Mouse (Mus musculus) adrenal gland, postnatal 4 days (tissue): ENCODE measurements around the gene Ndufs1. TPM values are rescaled to one million over a fixed set of nuclear protein-coding genes. Genes with fewer than 3 reads are reported as not detected.

Experiments used
- DNase-seq, 2 experiments: peaks; one replicate each; pipeline ENCODE4 v3.0.0; 2021 to 2022; ENCODE audit warnings: low spot score in 2 of 2, mixed read lengths in 2 of 2
- long read RNA-seq, 2 experiments: library from polyadenylated mRNA; stranded (forward); transcript quantifications; one replicate each; pipeline ENCODE4 v2.0.0; 2021
- total RNA-seq, 2 experiments: library from RNA; stranded (reverse); gene quantifications; 2 replicates each; pipeline ENCODE4 v1.2.3; 2021

The Ndufs1 gene
- total RNA-seq = 100 to 1,000 TPM; 207 to 213 TPM
- long read RNA-seq, experiment 1, transcript Ndufs1-203 (19 exons, 2,590 nt) = minor isoform, 29 of 164 reads
- long read RNA-seq, experiment 1, transcript Ndufs1-201 (19 exons, 2,661 nt) = major isoform, 50 of 164 reads
- long read RNA-seq, experiment 1, partial matches to known transcripts = 14 of 164 reads
- long read RNA-seq, experiment 1, other reads (novel, unspliced or antisense) = 70 of 164 reads
- long read RNA-seq, experiment 2, transcript Ndufs1-203 (19 exons, 2,590 nt) = minor isoform, 67 of 337 reads
- long read RNA-seq, experiment 2, transcript Ndufs1-201 (19 exons, 2,661 nt) = major isoform, 121 of 337 reads
- long read RNA-seq, experiment 2, partial matches to known transcripts = 11 of 337 reads
- long read RNA-seq, experiment 2, other reads (novel, unspliced or antisense) = 134 of 337 reads

DNA sequence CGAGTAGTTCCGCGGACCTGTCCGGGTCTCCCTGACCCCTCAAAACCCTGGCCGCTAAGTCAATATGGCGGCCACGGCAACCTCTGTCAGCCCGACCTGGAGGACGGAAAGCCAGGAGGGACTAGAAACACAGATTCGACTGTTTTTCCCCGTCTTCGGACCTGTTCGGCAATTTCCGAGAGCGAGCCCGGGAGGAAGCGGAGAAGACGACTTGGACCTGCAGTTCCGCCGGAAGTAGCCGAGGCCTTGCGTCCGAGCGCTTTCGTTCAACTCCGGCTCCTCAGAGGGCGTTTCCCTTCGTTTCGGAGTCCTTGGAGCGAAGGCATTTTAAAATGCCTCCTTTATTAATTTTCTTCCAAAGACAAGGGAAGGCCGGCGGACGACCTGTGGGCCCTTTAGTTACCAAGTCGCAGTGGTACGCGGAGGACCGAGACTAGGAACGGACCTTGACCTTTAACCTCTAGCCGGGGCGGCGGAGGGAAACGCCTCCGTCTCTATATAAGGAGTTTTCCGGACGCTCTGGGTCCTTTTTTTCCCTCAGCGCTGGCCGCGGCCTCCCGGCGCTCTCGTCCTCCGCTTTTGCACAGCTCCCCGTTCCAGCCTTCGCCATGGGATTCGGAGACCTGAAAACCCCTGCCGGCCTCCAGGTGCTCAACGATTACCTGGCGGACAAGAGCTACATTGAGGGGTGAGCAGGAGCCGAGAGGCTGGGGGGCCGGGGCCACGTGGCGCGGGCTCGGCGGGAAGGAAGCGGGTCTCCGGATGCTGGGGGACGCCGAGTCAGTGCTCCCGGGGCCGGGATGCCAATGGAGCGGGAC, at the start of gene Ndufs1, which contains the start of gene Eef1b2:
Gene Ndufs1, minus strand, starts transcription at position 230 of the 818 bp plus-strand sequence.
Gene Eef1b2, plus strand, starts transcription at position 222 of the 818 bp plus-strand sequence.
- peak; percentile 91 to 98 for DNase-seq

DNA sequence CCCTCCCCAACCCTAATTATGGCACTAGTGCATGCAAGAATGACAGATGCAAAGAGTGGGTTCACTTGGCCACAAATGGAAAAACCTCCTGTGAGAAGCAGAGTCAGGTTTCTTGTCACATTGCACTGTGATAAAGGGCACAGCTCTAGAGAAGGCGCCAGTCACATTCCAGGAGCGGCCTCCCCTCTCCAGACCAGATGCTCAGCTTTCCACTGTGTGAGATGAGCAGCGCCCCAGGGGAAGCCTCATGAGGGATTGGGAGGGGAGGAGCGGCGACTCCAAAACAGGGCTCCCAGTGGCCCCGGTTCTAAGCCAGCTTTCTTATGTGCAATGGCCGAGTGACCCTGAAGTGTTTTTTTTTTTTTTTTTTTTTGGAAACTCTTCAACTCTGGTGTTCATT, 49.3 kb upstream of the Ndufs1 start:
- no peak for DNase-seq

DNA sequence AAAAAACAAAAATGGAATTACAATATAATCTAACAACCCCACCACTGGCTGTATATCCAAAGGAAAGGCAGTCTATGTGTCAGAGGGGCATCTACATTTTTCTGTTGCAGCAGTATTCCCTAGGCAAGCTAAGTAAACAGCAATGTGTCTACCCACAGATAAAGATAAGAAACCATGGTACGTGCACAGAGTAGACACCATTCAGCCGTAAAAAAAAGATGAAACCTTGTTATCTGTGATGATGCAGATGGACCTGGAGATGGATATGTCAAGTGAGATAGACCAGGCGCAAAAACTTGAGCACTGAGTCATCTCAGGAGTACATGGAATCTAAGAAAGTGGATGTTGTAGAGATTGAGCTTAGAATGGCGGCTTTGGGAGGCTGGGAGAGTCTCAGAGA, 48.4 kb upstream of the Ndufs1 start:
- DNase-seq = no peak

DNA sequence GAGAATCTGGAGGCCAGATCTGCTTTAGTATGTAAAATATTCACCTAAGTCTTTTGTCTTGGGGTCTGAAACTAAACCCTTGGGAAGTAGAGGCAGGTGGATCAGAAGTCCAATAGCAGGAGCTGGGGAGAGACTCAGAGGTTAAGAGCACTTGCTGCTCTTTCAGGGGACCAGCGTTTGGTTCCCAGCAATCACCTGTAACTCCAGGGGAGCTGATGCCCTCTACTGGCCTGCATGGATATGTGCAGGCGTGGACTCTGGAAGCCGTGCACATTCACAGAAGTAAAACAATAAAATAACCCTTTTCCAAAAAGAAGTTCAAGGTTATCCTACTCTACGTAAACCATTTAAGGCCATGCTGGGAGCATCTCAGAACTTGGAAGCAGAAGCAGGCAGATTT, 42.6 kb upstream of the Ndufs1 start:
- no peak for DNase-seq

DNA sequence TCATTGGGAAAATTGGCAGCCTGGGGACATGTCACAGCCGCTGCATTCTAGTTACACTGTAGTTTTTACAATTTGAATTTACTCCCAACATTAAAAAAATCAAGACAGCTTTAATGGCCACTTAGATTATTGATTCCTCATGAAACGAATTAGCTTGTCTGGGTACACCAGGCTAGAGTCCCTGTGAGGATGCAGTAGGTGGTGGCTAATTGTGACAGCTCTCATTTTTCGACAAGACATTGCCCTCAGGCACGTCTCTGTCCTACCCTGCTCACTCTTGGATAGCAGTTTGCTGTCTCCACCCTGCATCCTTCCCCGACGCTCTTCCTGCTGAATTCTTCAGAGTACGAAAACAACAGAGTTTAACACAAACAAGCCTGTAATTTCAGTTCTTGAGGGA, 38.0 kb upstream of the Ndufs1 start:
- DNase-seq = no peak

DNA sequence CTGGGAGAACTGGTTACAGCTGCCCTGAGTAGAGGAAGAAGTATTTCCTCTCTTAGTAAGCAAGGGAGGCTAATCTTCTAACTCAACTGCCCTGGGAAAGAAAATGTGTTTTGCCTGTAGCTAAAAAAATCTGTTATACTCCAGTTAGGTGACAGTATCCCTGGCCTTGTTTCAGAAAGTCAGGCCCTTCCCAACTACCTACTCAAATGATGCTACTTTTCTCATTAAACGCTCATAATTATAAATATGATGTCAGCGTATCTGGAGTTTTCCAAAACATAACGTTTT, 37.6 kb upstream of the Ndufs1 start, which contains the start of gene Gpr1:
Gene Gpr1, minus strand, starts transcription at position 273 of the 288 bp plus-strand sequence.
- no peak for DNase-seq

DNA sequence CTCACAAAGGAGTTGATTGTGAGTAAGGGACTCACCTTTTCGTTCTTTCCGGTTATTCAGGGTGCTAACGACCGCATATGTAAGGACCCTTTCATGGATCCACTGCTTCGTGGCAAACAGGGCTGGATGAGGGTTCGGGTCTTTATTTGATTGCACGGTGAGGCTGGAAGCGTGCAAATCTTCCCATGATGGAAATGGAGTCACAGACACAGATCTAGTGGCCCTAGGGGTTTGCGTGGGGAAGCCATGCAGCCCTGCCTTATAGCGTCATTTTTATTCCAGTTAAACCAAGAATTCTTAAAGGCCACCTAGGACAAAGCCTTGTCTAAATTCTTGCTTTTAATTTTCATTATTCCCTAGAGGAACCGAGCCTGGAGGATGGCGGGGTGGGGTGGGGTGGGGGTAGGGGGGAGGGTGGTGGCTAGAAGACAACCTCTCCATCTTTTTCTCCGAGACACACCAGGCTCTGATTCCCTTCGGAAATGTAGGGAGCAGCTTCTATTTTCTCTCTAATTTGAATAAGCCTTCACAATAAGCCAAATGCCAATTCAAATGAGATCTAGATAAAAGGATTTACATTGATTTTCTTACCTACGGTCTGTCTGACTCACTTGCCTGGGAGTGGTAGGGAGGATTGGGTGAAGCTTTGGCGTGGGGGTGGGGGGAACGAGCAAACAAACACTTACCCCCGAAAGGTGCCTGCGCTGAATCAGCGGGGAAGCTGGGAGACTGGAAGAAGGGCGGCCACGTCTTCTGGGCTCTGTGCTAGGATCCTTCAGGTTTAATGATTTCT, 37.0 kb upstream of the Ndufs1 start:
- no peak for DNase-seq

DNA sequence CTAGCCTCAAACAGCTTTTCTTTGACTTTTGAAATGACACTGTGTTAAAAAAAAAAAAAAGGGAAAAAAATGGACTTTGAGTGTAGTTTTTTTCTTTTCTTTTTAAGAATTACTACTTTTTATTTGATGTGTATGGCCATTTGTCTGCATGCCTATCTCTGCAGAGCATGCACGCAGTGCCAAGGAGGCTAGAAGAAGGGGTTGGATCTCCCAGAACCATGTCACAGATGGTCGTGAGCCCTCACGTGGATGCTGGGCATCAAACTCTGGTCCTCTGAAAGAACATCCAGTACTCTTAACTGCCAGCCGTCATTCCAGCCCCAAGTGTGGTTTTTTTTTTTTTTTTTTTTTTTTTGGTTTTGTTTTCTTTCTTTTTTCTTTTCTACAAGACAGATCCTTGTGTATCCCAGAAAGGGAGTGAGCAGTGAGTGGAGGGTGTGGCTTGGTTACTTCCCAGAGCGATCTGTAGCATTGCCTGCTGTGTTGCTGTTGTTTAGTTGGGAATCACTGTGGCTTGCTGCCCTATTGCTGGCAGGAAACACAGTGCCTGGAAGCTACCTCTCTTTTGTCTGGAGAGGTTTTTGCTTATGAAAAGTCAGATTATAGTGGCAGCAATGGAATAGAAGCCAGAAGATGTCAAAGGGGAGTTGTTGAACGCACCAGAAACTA, 33.4 kb upstream of the Ndufs1 start:
- no peak for DNase-seq

DNA sequence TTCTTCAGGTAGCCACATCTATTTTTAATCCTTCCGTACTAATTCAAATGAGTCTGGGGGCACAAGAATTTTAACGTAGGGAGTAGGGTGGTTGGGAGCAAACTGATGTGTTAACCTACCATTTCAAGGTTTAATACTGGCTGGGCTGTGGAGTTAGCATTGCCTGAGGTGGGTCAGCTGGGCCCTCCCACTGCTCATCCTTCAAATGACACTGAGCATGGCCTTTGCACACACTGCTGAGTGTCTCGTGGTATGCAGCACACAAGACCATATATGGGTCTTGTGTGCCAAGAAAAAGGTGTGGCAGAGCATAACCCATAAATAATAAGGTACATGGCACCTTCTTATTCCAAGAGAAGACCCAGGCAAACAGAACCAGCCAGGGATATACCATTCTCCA, 31.0 kb upstream of the Ndufs1 start:
- no peak for DNase-seq

DNA sequence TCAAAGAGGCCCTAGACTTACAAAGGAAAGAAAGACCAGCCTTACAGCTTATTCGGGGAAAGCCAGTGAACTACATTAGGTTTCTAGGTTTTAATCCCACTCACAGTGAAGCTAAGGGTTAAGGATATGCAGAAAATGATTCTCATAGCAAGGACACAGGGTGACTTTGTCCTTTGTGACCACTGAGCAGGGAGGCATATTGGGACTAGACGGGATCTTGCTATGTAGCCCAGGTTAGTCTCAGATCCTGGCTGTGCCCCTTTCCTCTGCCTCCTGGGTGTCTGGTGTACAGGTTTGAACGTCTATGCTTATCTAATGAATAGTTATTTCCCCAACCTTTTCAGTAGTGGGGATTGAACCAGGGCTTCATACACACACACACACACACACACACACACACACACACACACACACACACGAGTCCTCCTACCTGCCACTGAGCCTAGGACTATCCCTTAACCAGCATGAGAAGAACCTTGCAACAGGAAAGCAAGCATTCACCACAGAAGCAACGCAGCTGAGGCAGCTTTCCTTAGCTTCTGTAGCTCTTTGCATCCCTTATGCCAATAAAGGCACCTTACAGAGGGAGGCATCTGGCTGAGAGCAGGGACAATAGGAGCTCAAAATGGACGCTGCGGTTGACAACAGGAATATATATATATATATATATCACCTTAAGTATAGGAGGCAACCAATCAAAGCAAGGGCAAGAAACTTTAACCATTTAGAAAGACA, 28.2 kb upstream of the Ndufs1 start:
- no peak for DNase-seq

DNA sequence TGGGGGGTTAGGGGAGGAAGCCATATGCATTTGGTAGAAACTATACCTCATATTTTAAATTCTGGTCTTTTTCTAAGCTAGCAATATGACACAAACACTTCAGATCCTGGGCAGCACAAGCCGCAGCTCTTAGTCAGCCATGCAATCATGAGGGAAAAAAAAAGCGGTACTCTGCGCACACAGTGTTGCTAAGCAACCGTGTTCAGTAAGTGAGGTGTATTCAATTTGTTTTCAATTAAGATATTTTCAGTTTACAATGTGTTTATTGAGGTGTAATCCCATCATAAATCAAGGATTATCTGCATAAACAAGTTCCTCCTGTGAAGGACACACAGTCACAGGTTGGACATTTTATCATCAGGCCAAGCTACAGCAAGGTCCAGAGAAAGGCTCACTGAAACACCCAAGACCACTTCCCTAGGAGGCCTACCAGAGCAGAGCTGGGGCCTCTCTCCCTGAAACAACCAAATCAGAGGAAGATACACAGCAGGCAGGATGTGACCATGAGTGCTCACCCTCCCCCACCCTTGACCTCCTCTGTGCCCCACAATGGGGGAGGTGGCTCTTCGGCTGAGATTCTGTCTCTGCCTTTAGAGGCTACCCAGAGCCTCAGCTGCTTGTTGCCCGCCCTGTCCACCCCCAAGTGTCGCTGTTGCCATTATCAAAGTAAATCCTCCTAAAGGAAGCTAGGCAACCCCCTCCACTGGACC, 27.5 kb upstream of the Ndufs1 start:
- no peak for DNase-seq

DNA sequence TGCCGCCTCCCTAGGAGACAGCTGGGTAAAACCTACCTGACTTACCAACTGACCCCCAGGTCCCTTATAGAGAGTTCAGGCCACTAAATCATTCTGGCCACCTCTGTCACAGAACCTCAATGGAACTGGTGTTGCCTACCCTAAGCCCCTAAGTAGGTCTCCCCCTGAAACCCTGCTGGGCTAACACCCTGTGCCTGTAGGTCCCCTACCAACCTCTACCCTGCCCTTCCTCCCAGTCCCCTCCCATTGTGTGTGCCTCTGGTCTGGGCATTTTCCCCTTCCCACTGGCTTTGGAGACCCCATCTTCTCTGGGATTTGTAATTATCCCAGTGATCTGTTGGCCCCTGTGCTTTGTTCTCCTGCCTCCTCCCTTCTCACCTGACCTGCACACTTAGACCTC, 26.8 kb upstream of the Ndufs1 start:
- DNase-seq = no peak

DNA sequence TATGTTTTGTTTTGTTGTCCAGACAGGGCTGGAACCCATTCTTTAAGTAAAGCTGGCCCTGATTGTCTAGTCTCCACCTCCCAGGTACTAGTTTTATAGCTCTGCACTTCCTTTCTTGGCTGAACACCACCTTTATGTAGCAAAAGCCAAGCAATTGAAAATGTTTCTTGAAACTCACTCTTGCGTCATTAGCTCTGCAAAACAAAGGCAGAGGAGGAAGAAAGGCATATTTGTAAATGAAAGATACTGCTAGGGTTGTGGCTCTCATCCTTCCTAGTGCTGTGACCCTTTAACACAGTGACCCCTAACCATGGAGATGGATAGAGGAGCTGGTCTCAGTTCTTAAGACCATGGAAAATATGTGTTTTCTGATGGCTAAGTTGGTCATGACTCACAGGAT, 25.0 kb upstream of the Ndufs1 start:
- DNase-seq = no peak

DNA sequence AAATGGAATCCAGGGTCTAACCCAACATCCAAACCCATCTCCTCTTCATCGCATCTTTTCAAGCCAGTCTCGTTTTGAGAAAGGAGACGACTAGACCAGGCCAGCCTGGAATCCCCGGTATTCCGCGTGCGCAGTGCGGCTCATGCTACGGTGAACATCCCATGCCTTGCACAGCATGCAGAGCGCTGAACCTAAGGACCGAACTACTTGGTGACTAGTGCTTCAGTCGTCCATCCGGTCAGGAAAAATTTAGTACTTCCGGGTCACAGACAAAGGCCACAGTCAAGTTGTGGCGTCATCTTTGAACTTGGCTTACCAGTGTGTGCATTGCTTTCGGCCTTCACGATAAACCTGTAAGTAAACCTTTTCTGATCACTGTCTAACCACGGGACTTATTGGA, 23.7 kb upstream of the Ndufs1 start:
- no peak for DNase-seq

DNA sequence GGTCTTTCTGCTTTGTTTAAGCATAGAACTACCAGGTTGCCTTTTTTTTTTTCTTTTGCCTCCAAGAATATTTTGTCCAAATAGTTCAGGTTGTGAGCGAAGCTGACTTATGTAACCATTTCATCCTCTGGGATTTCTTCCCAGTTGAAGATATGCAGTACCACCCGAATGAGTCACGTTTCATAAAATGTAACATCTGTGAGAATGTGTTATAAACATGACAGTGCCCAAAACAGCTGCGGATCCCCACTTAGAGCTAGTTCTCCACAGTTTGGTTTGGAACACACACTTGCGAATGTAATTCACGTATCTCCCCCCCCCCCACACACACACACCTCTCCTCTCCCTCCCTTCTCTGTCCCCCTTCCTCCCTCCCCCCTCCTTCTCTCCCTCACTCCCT, 22.8 kb upstream of the Ndufs1 start:
- no peak for DNase-seq

DNA sequence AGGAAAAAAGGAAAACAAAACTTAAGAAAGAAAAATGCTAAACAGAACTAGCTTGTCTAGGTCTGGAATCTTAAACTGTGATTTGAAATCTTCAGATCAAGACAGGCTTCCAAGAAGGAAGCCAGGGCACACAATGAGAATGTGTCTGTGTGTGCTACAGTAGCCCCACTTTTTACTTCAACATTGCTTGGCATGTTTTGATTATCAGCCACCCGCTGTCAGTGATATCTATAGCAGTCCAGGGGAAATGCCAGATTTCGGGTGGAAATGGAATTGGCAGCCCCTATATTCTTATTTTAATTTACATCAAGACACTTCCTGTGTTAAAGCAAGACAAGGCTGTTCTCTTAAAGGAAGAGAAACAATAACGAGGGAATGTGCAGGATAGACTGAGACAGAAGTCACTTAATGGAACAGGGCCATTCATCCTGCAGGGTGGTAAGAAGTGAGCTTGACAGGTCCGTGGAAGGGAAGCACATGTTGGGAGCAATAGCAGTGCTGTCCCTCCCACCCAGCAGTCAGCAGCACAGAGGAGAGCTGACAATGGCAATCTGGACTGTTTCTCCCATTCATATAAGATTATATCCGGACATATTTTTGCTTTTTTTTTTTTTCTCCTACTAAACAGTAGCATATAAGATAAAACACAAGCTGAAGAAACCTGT, 19.3 kb upstream of the Ndufs1 start:
- no peak for DNase-seq

DNA sequence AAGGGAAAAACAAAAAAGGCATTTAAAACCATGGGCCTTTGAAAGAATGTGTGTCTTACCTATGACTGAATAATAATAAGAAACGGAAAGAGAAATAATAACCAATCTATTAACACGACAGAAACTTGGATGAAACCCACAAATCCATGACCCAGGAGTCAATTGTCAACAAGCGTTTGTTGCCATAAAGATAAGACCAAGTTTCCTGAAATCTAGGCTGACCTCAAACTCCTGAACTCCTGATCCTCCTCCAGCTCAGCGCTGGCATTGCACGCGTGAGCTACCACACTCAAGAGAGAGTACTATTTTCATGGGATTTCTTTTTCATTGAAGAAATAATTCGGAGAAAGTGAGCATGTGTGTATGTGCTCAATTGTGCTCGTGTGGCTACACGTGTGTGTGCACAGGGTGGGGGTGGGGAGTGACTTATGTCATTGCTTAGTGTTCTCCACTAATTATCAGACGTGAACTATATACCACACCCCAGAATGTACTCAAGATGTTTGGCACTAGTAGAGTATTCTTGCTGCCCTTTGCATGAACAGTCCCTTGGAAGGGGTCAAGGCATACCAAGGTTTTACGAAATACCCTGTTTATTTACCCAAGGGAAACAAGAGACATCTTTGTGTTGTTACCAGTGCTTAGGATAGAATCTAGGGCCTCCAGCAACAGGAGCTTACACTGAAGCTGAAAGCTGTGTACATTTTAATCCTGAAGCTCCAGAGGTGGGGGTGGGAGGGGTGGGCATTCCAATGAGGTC, 15.9 kb upstream of the Ndufs1 start:
- no peak for DNase-seq

DNA sequence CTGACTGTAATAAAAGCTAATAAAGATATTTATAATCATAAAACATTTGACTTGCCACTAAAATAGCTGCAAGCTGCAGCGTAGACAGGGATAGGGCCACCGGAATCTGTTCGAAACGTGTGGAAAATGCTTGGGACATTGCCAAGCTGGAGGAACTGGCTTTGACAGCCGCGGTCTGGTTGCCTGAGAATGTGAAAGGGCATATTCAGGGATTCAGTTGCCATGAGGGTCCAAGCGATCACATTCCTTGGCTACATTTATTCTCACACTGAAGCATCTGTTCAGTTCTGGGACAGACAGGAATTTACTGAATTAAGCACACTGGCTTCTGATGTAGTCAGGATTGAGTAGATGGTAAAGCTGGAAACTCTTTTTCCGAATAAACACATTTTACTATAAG, 14.2 kb upstream of the Ndufs1 start:
- no peak for DNase-seq

DNA sequence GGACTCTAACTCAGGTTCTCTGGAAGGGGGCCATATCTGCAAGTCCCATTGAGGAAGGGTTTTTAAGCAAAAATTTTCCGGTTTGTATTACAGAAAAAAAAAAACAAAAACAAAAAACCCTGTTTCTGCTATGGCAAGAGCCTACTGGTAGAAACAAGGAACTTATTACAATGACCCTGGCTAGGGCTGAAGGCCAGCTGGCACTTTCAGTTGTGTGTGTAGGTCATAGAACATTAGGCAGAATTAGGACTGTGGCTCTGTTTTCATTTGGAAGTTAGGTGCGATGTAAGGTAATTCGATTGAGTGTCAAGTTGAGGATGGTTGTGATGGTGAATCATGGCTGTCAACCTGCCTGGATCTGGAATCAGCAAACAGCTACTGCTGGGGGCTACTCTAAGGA, 11.9 kb upstream of the Ndufs1 start:
- DNase-seq = no peak
